Comparison of ENCODE assay signal across 8 mouse cellular contexts in genomic region chr8:91069834-91070233, GRCm38 (mm10). TPM values are rescaled to one million over a fixed set of nuclear protein-coding genes. Genes with fewer than 3 reads are reported as not detected.
A peak's percentile ranks its signal among the peaks of the same experiment; 100 is the strongest.
DNase-seq lines count a peak whose midpoint lies in the region; ATAC-seq lines count a peak whose summit lies in the region.

Gene Rbl2, plus strand, starts transcription at chr8:91070057.

- peak; percentile 94 for DNase-seq in adipocyte (ENCODE audit: low spot score)
- peak; percentile 96 for DNase-seq in embryo, embryonic 10 days (ENCODE audit: low spot score)
- DNase-seq in gastrocnemius, postnatal 10 days: peak; percentile 92
- DNase-seq in induced T-regulatory cell, adult 2 months (ENCODE audit: low read depth): peak; percentile 94
- DNase-seq in left cerebral cortex, adult 9 months (ENCODE audit: low spot score in 2 of 2): peak; percentile 87 to 96
- peak; percentile 92 for DNase-seq in right cerebral cortex, postnatal 14 days
- DNase-seq in urinary bladder, postnatal 36 days (ENCODE audit: low spot score in 2 of 2): peak; percentile 96 to 97

- ATAC-seq in megakaryocyte progenitor cell, adult 5-6 weeks (replicated peaks; ENCODE audit: poor library complexity): peak; percentile 90

RNA-seq across cellular contexts. Expression of gene Rbl2, which starts in this region (rescaled TPM):
- 10 to 100 TPM; 16.8 to 20.2 TPM for total RNA-seq in gastrocnemius, postnatal 10 days (2021)
- total RNA-seq in megakaryocyte progenitor cell, adult 5-6 weeks (2015): 44.5 and 47.4 TPM in 2 replicates
- total RNA-seq in megakaryocyte progenitor cell, adult 5-6 weeks (2017): 48.1 and 60.5 TPM in 2 replicates

Comparison
In these comparisons a context has a peak if more than half of its experiments do, and no peak if none do; other contexts are left out.
1. Peak in every context shown above with its lines: DNase-seq and ATAC-seq.